Mouse (Mus musculus): Measurements from ENCODE around the gene Bnc2.

DNA sequence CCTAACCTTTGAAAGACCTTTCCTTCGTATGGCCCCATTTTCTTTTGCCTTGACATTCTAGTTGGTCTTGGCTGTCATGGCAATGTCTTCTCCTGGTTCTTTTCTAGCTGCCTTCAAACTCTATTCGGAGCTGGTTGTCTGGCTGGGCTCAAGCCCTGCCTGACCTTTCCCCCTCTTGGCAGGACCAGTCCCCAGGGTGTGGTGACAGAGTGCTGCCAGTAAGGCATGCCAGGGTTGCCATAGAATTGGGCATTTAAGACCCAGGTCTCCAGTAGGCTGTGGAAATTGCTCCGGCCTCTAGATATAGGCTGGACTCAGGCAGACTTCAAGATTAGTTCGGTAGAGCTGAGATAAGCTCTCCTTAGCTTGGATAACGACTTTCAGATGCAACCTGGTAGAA lies 32.9 kb upstream of the Bnc2 start:
- TF ChIP-seq CTCF (IDR thresholded peaks at IDR 0.05; ENCODE audit: extremely low read depth, insufficient read depth, low read length) (no peak), POLR2A (IDR thresholded peaks at IDR 0.05; ENCODE audit: extremely low read depth, insufficient read depth, low read length) (no peak)
